Mouse (Mus musculus) stomach, embryonic 16.5 days (tissue): ENCODE measurements around the gene Gtf3c5. TPM values are rescaled to one million over a fixed set of nuclear protein-coding genes. Genes with fewer than 3 reads are reported as not detected.
A peak's percentile ranks its signal among the peaks of the same experiment; 100 is the strongest.

ENCODE experiments used
- ATAC-seq: fragments of 200-750 bp; cut with Nextera tagmentation; 2 replicates; pipeline ENCODE4 v1.8.0; 2017; ENCODE audit warnings: moderate number of reproducible peaks, moderate TSS enrichment; ENCODE audit not compliant: insufficient read depth, low FRiP score
- H3K27ac ChIP-seq: fragments of 300-500 bp; sonication (generic); 2 replicates; pipeline ENCODE4 v1.5.1; 2014; ENCODE audit warnings: low read length
- H3K27me3 ChIP-seq: fragments of 300-500 bp; sonication (generic); 2 replicates; pipeline ENCODE4 v1.6.1; 2014; ENCODE audit warnings: low read length, control low read depth, mixed read lengths; ENCODE audit not compliant: control insufficient read depth, insufficient read depth
- H3K36me3 ChIP-seq: fragments of 300-500 bp; sonication (generic); 2 replicates; pipeline ENCODE4 v1.6.1; 2014; ENCODE audit warnings: low read length; ENCODE audit not compliant: control insufficient read depth, insufficient read depth
- H3K4me1 ChIP-seq: fragments of 300-500 bp; sonication (generic); 2 replicates; pipeline ENCODE4 v1.6.1; 2014; ENCODE audit warnings: low read length, control low read depth, mixed read lengths; ENCODE audit not compliant: control insufficient read depth, insufficient read depth
- H3K4me2 ChIP-seq: fragments of 300-500 bp; sonication (generic); 2 replicates; pipeline ENCODE4 v1.6.1; 2014; ENCODE audit warnings: low read depth, low read length, mixed read lengths
- H3K4me3 ChIP-seq: fragments of 300-500 bp; sonication (generic); replicated peaks from 2 replicates; pipeline ENCODE4 v1.5.1; 2014; ENCODE audit warnings: mild to moderate bottlenecking, low read length
- H3K9ac ChIP-seq: fragments of 300-500 bp; sonication (generic); 2 replicates; pipeline ENCODE4 v1.6.1; 2014; ENCODE audit warnings: low read length
- H3K9me3 ChIP-seq: fragments of 300-500 bp; sonication (generic); replicated peaks from 2 replicates; pipeline ENCODE4 v1.6.1; 2016; ENCODE audit warnings: low read length, control low read depth; ENCODE audit not compliant: control insufficient read depth
- WGBS: fragments of 180-500 bp; shearing (Covaris S2); extraction: QIAGEN DNeasy Blood & Tissue Kit; methylation state at CpG from one replicate; pipeline ENCODE4 v1.1.7; 2014; 5-methylcytosine and 5-hydroxymethylcytosine counted together
- polyA plus RNA-seq: library from polyadenylated mRNA; unstranded; fragments of >200 nt; fragmentation: Nextera tagmentation; extraction: Ambion mirVana; gene quantifications from 2 replicates; pipeline ENCODE4 v1.2.1, GENCODE M21; 2015

Gene Gtf3c5
- polyA plus RNA-seq, 1 experiment from 2014 or later, result 38.2 TPM

GRCm38 (mm10) chr2:28543894-28544293, 39.7 kb downstream of the Gtf3c5 start:
- H3K4me3 ChIP-seq, result no peak overlapping the region
- peak overlapping the region; percentile 38; the same call in 1 of the 2 replicates for H3K27ac ChIP-seq
- H3K9me3 ChIP-seq, result no peaks in the 10 kb centered on the region
- ATAC-seq, result no peak
- peaks cover 18% of the 10 kb centered on the region for H3K4me1 ChIP-seq
- 88% methylated on average over 8 of the region's 8 CpGs for WGBS
- H3K9ac ChIP-seq, result no peak overlapping the region
- no peaks in the 10 kb centered on the region for H3K27me3 ChIP-seq
- H3K36me3 ChIP-seq, result peaks cover 22% of the 10 kb centered on the region
- no peak overlapping the region for H3K4me2 ChIP-seq

GRCm38 (mm10) chr2:28540587-28541227, 42.8 kb downstream of the Gtf3c5 start:
- H3K27ac ChIP-seq, result no peak overlapping the region
- H3K4me3 ChIP-seq, result no peak overlapping the region
- H3K27me3 ChIP-seq, result no peaks in the 10 kb centered on the region
- no peaks in the 10 kb centered on the region for H3K9me3 ChIP-seq
- WGBS, result 79% methylated on average over 8 of the region's 8 CpGs
- no peak overlapping the region for H3K9ac ChIP-seq
- ATAC-seq, result no peak
- peaks cover 49% of the 10 kb centered on the region for H3K4me1 ChIP-seq
- no peak overlapping the region for H3K4me2 ChIP-seq
- peaks cover 18% of the 10 kb centered on the region for H3K36me3 ChIP-seq

GRCm38 (mm10) chr2:28539949-28540348, 43.6 kb downstream of the Gtf3c5 start:
- 71% methylated on average over 2 of the region's 2 CpGs for WGBS
- Histone ChIP-seq H3K9me3 (no peaks in the 10 kb centered on the region), H3K4me1 (peaks cover 56% of the 10 kb centered on the region), H3K27ac (peak overlapping the region; percentile 90), H3K27me3 (no peaks in the 10 kb centered on the region), H3K4me3 (no peak overlapping the region), H3K4me2 (no peak overlapping the region), H3K9ac (peak overlapping the region; percentile 55; the same call in 1 of the 2 replicates), H3K36me3 (peaks cover 14% of the 10 kb centered on the region)
- no peak for ATAC-seq

- ATAC-seq, result peak; percentile 22; the same call in 1 of the 2 replicates
- H3K36me3 ChIP-seq, result peaks cover 14% of the 10 kb centered on the region
- WGBS, result 47% methylated on average over 7 of the region's 7 CpGs
- peak overlapping the region; percentile 90 for H3K27ac ChIP-seq
- H3K4me2 ChIP-seq, result peak overlapping the region; percentile 10; the same call in 1 of the 2 replicates
- H3K27me3 ChIP-seq, result no peaks in the 10 kb centered on the region
- peaks cover 64% of the 10 kb centered on the region for H3K4me1 ChIP-seq
- no peaks in the 10 kb centered on the region for H3K9me3 ChIP-seq
- no peak overlapping the region for H3K4me3 ChIP-seq
- peak overlapping the region; percentile 55 for H3K9ac ChIP-seq
Measured at GRCm38 (mm10) chr2:28539206-28539605, 44.3 kb downstream of the Gtf3c5 start.

DNA sequence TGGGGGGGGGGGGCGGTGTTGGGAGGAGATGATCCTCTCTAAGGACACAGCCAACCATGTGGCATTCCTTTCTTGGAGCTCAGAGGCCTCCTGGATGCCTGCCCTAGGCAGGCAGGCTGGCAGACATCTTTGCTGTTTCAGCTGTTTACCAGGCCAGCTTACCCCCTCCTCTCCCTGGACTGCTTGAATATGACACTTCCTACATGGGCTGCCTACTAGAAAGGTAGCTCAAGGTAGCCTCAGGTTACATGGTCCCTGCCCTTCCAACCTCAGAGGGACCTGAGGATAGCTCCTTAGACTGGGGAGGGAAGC, 44.8 kb downstream of the Gtf3c5 start:
- Histone ChIP-seq H3K27ac (peak overlapping the region; percentile 90), H3K36me3 (peaks cover 10% of the 10 kb centered on the region), H3K9me3 (no peaks in the 10 kb centered on the region), H3K4me2 (no peak overlapping the region; the same call in 1 of the 2 replicates), H3K4me1 (peaks cover 68% of the 10 kb centered on the region), H3K9ac (peak overlapping the region; percentile 55), H3K4me3 (no peak overlapping the region), H3K27me3 (no peaks in the 10 kb centered on the region)
- WGBS, result 50% methylated on average over 1 of the region's 1 CpGs
- no peak for ATAC-seq

GRCm38 (mm10) chr2:28537995-28538816, 45.3 kb downstream of the Gtf3c5 start:
- H3K36me3 ChIP-seq, result peaks cover 5% of the 10 kb centered on the region; the same call in 1 of the 2 replicates
- H3K9ac ChIP-seq, result peak overlapping the region; percentile 55; the same call in 1 of the 2 replicates
- H3K4me2 ChIP-seq, result no peak overlapping the region
- H3K9me3 ChIP-seq, result no peaks in the 10 kb centered on the region
- peaks cover 71% of the 10 kb centered on the region for H3K4me1 ChIP-seq
- no peak overlapping the region for H3K4me3 ChIP-seq
- no peak for ATAC-seq
- H3K27me3 ChIP-seq, result no peaks in the 10 kb centered on the region
- H3K27ac ChIP-seq, result peak overlapping the region; percentile 90
- 70% methylated on average over 8 of the region's 8 CpGs for WGBS

DNA sequence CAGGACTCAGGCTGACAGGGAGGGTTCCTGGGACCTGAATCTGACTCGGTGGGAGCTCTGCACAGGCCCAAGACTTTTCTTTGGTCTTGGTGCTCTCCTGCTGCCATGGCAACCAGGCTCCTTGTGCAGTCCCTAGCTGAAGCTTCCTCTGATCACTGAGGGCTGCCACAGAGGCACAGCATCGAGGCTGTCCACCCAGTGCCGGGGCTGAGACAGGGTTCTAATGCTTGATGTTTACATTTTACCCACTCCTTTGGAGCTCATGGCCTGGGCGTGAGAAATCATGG, 46.0 kb downstream of the Gtf3c5 start:
- Histone ChIP-seq H3K4me3 (no peak overlapping the region), H3K27me3 (no peaks in the 10 kb centered on the region), H3K4me2 (no peak overlapping the region), H3K9me3 (no peaks in the 10 kb centered on the region), H3K9ac (no peak overlapping the region), H3K4me1 (peaks cover 77% of the 10 kb centered on the region), H3K36me3 (0 out of 2 replicates have a peak, but pooled peaks cover 3% of the 10 kb centered on the region), H3K27ac (peak overlapping the region; percentile 90)
- WGBS, result 36% methylated on average over 4 of the region's 4 CpGs
- ATAC-seq, result no peak

DNA sequence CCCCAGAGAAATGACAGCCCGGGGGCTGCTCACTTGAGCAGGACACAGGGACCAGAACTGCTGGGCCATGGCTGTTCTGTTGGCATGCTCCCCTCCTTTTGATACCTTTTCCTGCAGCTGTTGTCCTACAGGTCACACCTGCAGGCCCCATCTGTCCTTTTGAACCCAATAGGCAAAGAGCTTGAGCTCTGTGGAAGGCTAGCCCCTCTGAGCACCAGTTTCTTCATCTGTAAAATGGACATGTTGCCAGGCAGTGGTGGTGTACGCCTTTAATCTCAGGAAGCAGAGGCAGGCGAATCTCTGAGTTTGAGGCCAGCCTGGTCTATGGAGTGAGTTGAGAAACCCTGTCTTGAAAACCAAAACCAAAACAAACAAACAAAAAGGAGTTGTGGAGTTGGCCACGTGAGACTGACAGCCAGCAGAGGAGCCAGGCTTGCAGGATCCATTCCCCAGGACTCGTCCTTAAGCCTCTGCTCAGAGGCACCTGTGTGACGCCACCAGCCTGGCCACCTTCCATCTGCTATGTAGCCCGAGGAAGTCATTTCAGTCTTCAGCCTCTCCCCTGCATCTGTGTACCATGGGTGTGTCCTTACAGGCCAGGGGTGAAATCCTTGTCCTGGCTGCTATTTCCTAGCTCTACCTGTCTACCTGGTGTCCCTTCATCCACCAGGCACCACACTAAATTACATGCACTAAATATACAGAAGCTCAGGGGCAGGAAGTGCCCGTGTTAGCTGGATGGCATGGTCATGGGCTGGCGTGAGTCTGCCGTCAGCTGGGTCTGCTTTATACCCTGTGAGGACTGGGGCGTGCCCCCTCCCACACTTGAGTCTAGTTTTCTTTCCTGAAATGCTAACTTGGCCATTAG, 46.6 kb downstream of the Gtf3c5 start:
- Histone ChIP-seq H3K36me3 (0 out of 2 replicates have a peak, but pooled peaks cover 2% of the 10 kb centered on the region), H3K4me2 (no peak overlapping the region), H3K27ac (peak overlapping the region; percentile 90), H3K4me1 (peaks cover 83% of the 10 kb centered on the region), H3K9me3 (no peaks in the 10 kb centered on the region), H3K9ac (0 out of 2 replicates have a peak overlapping the region, but pooled peaks have one; percentile 11), H3K4me3 (no peak overlapping the region), H3K27me3 (no peaks in the 10 kb centered on the region)
- WGBS, result 75% methylated on average over 11 of the region's 11 CpGs
- no peak for ATAC-seq
